Mouse (Mus musculus) hindbrain, postnatal 0 days (tissue): ENCODE data around the gene Slco3a1. TPM values are rescaled to one million over a fixed set of nuclear protein-coding genes. Genes with fewer than 3 reads are reported as not detected.

Experiments used
- ATAC-seq: fragments of 200-750 bp; cut with Nextera tagmentation; 2 replicates; pipeline ENCODE4 v1.8.0; 2017; ENCODE audit warnings: mild to moderate bottlenecking, moderate TSS enrichment, moderate library complexity
- DNase-seq: peaks from one replicate; pipeline ENCODE4 v3.0.0-alpha.2; 2015; ENCODE audit warnings: low spot score
- H3K27ac ChIP-seq: fragments of 300-500 bp; sonication (generic); 2 replicates; pipeline ENCODE4 v1.5.1; 2014; ENCODE audit warnings: mild to moderate bottlenecking
- H3K27me3 ChIP-seq: fragments of 300-500 bp; sonication (generic); 2 replicates; pipeline ENCODE4 v1.6.1; 2014; ENCODE audit warnings: low read length, mixed read lengths; ENCODE audit not compliant: insufficient read depth
- H3K36me3 ChIP-seq: fragments of 300-500 bp; sonication (generic); 2 replicates; pipeline ENCODE4 v1.6.1; 2014; ENCODE audit warnings: low read length, mixed read lengths; ENCODE audit not compliant: insufficient read depth
- H3K4me1 ChIP-seq: fragments of 300-500 bp; sonication (generic); 2 replicates; pipeline ENCODE4 v1.6.1; 2014; ENCODE audit warnings: antibody characterized with exemption, low read length, mixed read lengths; ENCODE audit not compliant: insufficient read depth
- H3K4me2 ChIP-seq: fragments of 300-500 bp; sonication (generic); 2 replicates; pipeline ENCODE4 v1.6.1; 2014; ENCODE audit warnings: low read depth, mild to moderate bottlenecking, low read length, moderate library complexity, mixed read lengths
- H3K4me3 ChIP-seq: fragments of 300-500 bp; sonication (generic); 2 replicates; pipeline ENCODE4 v1.5.1; 2014; ENCODE audit warnings: low read length
- H3K9ac ChIP-seq: fragments of 300-500 bp; sonication (generic); replicated peaks from 2 replicates; pipeline ENCODE4 v1.6.1; 2014; ENCODE audit warnings: mild to moderate bottlenecking, low read length, moderate library complexity, mixed read lengths
- H3K9me3 ChIP-seq: fragments of 300-500 bp; sonication (generic); 2 replicates; pipeline ENCODE4 v1.6.1; 2016; ENCODE audit warnings: low read length, mixed read lengths
- CTCF ChIP-seq: IDR thresholded peaks from 2 replicates; pipeline ENCODE4 v1.5.1; 2016; ENCODE audit warnings: antibody characterized with exemption, control low read depth, low read depth
- WGBS: fragments of 180-500 bp; shearing (Covaris S2); extraction: QIAGEN DNeasy Blood & Tissue Kit; methylation state at CpG from one replicate; pipeline ENCODE4 v1.1.7; 2014; 5-methylcytosine and 5-hydroxymethylcytosine counted together
- polyA plus RNA-seq: library from polyadenylated mRNA; unstranded; fragments of >200 nt; fragmentation: Nextera tagmentation; extraction: Ambion mirVana; gene quantifications from 2 replicates; pipeline ENCODE4 v1.2.1, GENCODE M21; 2015
- total RNA-seq: library from RNA; depleted of rRNA; stranded (reverse); fragments of >200 nt; gene quantifications from 2 replicates; pipeline ENCODE4 v1.2.3, GENCODE M21; 2014

Slco3a1 gene
- total and polyA plus RNA-seq, 2 experiments from 2014 or later, result 15.0 to 20.7 TPM

GRCm38 (mm10) chr7:74425941-74426340 is 128.6 kb downstream of the Slco3a1 start:
- DNase-seq (no peak), ATAC-seq (no peak)
- 97% methylated on average over 1 of the region's 1 CpGs for WGBS
- no peak overlapping the region for H3K4me2 ChIP-seq
- H3K27ac ChIP-seq, result no peak overlapping the region
- TF ChIP-seq CTCF, result no peak
- no peaks in the 10 kb centered on the region for H3K9me3 ChIP-seq
- no peak overlapping the region for H3K9ac ChIP-seq
- H3K4me1 ChIP-seq, result peaks cover 8% of the 10 kb centered on the region; the same call in 1 of the 2 replicates
- H3K27me3 ChIP-seq, result no peaks in the 10 kb centered on the region
- no peaks in the 10 kb centered on the region for H3K36me3 ChIP-seq
- no peak overlapping the region for H3K4me3 ChIP-seq

- no peak overlapping the region for H3K27ac ChIP-seq
- H3K9ac ChIP-seq, result no peak overlapping the region
- peaks cover 8% of the 10 kb centered on the region; the same call in 1 of the 2 replicates for H3K4me1 ChIP-seq
- TF ChIP-seq CTCF, result peak; percentile 59
- ATAC-seq, result peak; percentile 27; the same call in 1 of the 2 replicates
- no peak overlapping the region for H3K4me2 ChIP-seq
- peak; percentile 33 for DNase-seq
- H3K9me3 ChIP-seq, result no peaks in the 10 kb centered on the region
- no peaks in the 10 kb centered on the region for H3K27me3 ChIP-seq
- H3K36me3 ChIP-seq, result no peaks in the 10 kb centered on the region
- WGBS, result 36% methylated on average over 9 of the region's 9 CpGs
- H3K4me3 ChIP-seq, result no peak overlapping the region
Observed at GRCm38 (mm10) chr7:74423928-74424850, 130.4 kb downstream of the Slco3a1 start.

- no peak for TF ChIP-seq CTCF
- 58% methylated on average over 3 of the region's 3 CpGs for WGBS
- Histone ChIP-seq H3K4me1 (peaks cover 8% of the 10 kb centered on the region; the same call in 1 of the 2 replicates), H3K27me3 (no peaks in the 10 kb centered on the region), H3K4me3 (no peak overlapping the region), H3K9me3 (no peaks in the 10 kb centered on the region), H3K27ac (no peak overlapping the region), H3K4me2 (no peak overlapping the region), H3K36me3 (no peaks in the 10 kb centered on the region), H3K9ac (no peak overlapping the region)
- no peak for DNase-seq
- ATAC-seq, result no peak
Observed at GRCm38 (mm10) chr7:74423316-74423715, 131.3 kb downstream of the Slco3a1 start.

GRCm38 (mm10) chr7:74422731-74423130 is 131.8 kb downstream of the Slco3a1 start:
- H3K4me2 ChIP-seq, result no peak overlapping the region
- H3K4me3 ChIP-seq, result no peak overlapping the region
- ATAC-seq (no peak), DNase-seq (no peak)
- H3K27me3 ChIP-seq, result no peaks in the 10 kb centered on the region
- H3K9me3 ChIP-seq, result no peaks in the 10 kb centered on the region
- WGBS, result 61% methylated on average over 2 of the region's 2 CpGs
- TF ChIP-seq CTCF, result no peak
- peaks cover 8% of the 10 kb centered on the region; the same call in 1 of the 2 replicates for H3K4me1 ChIP-seq
- no peaks in the 10 kb centered on the region for H3K36me3 ChIP-seq
- H3K27ac ChIP-seq, result no peak overlapping the region
- no peak overlapping the region for H3K9ac ChIP-seq

- Histone ChIP-seq H3K27me3 (no peaks in the 10 kb centered on the region), H3K4me1 (peaks cover 8% of the 10 kb centered on the region; the same call in 1 of the 2 replicates), H3K36me3 (no peaks in the 10 kb centered on the region), H3K9ac (no peak overlapping the region), H3K9me3 (no peaks in the 10 kb centered on the region), H3K4me3 (no peak overlapping the region), H3K4me2 (no peak overlapping the region), H3K27ac (no peak overlapping the region)
- WGBS, result 56% methylated on average over 13 of the region's 13 CpGs
- no peak for TF ChIP-seq CTCF
- ATAC-seq (no peak), DNase-seq (no peak)
Observed at GRCm38 (mm10) chr7:74422002-74422401, 132.6 kb downstream of the Slco3a1 start.

GRCm38 (mm10) chr7:74421591-74421990 is 133.0 kb downstream of the Slco3a1 start:
- Histone ChIP-seq H3K4me3 (no peak overlapping the region), H3K4me1 (peaks cover 8% of the 10 kb centered on the region; the same call in 1 of the 2 replicates), H3K9me3 (no peaks in the 10 kb centered on the region), H3K27me3 (no peaks in the 10 kb centered on the region), H3K9ac (no peak overlapping the region), H3K36me3 (no peaks in the 10 kb centered on the region), H3K27ac (no peak overlapping the region), H3K4me2 (no peak overlapping the region)
- WGBS, result 64% methylated on average over 2 of the region's 2 CpGs
- ATAC-seq, result no peak
- TF ChIP-seq CTCF, result no peak
- DNase-seq, result no peak

GRCm38 (mm10) chr7:74419706-74420105 is 134.9 kb downstream of the Slco3a1 start:
- Histone ChIP-seq H3K36me3 (no peaks in the 10 kb centered on the region), H3K9me3 (no peaks in the 10 kb centered on the region), H3K4me1 (peaks cover 12% of the 10 kb centered on the region; the same call in 1 of the 2 replicates), H3K4me3 (no peak overlapping the region), H3K27me3 (no peaks in the 10 kb centered on the region), H3K27ac (no peak overlapping the region), H3K4me2 (no peak overlapping the region), H3K9ac (no peak overlapping the region)
- no peak for TF ChIP-seq CTCF
- ATAC-seq, result no peak
- DNase-seq, result no peak
- WGBS, result 86% methylated on average over 4 of the region's 4 CpGs
